Mouse (Mus musculus) brain, embryonic 14.5 days (tissue): ENCODE results near the gene Card11. TPM values are rescaled to one million over a fixed set of nuclear protein-coding genes. Genes with fewer than 3 reads are reported as not detected.

Experiments used
- DNase-seq: peaks from one replicate; pipeline ENCODE4 v3.0.0-alpha.2; 2011; ENCODE audit warnings: low read depth
- CTCF ChIP-seq: fragments of 200-500 bp; IDR thresholded peaks from 2 replicates; pipeline ENCODE4 v1.5.1; 2012; ENCODE audit warnings: inconsistent platforms, mild to moderate bottlenecking, moderate library complexity, borderline replicate concordance; ENCODE audit not compliant: insufficient read depth, insufficient read length; ENCODE audit errors: extremely low read depth
- POLR2A ChIP-seq: fragments of 200-500 bp; IDR thresholded peaks from 2 replicates; pipeline ENCODE4 v1.6.1; 2012; ENCODE audit warnings: mild to moderate bottlenecking, inconsistent platforms, borderline replicate concordance; ENCODE audit not compliant: poor library complexity, insufficient read depth, insufficient read length, severe bottlenecking; ENCODE audit errors: extremely low read depth
- polyA plus RNA-seq: library from polyadenylated mRNA; depleted of rRNA; stranded (reverse); fragments of >200 nt; gene quantifications from 2 replicates; pipeline ENCODE4 v1.2.3, GENCODE M21; 2012; rRNA removed

Card11 gene
- polyA plus RNA-seq, 1 experiment: 0.16 TPM

- peak; percentile 54 for DNase-seq
- TF ChIP-seq POLR2A: no peak
- no peak for TF ChIP-seq CTCF
These were observed 170.5 kb downstream of the Card11 start for GRCm38 (mm10) chr5:140829911-140830294.

- TF ChIP-seq POLR2A: no peak
- no peak for TF ChIP-seq CTCF
- DNase-seq: peak; percentile 46
These were observed 171.1 kb downstream of the Card11 start for GRCm38 (mm10) chr5:140829081-140829910.

GRCm38 (mm10) chr5:140828363-140828762 lies 172.0 kb downstream of the Card11 start:
- DNase-seq: no peak

GRCm38 (mm10) chr5:140827896-140828295 lies 172.5 kb downstream of the Card11 start:
- DNase-seq: no peak
- TF ChIP-seq CTCF (no peak), POLR2A (no peak)

More at GRCm38 (mm10) chr5:140828363-140828762, 172.0 kb downstream of the Card11 start:
- TF ChIP-seq POLR2A (no peak), CTCF (no peak)

GRCm38 (mm10) chr5:140827413-140827812 lies 173.0 kb downstream of the Card11 start:
- TF ChIP-seq POLR2A: no peak
- no peak for TF ChIP-seq CTCF
- DNase-seq: no peak

GRCm38 (mm10) chr5:140826796-140827195 lies 173.6 kb downstream of the Card11 start:
- DNase-seq: no peak

GRCm38 (mm10) chr5:140826118-140826517 lies 174.3 kb downstream of the Card11 start:
- TF ChIP-seq CTCF (no peak), POLR2A (no peak)
- DNase-seq: no peak

More at GRCm38 (mm10) chr5:140826796-140827195, 173.6 kb downstream of the Card11 start:
- no peak for TF ChIP-seq CTCF
- no peak for TF ChIP-seq POLR2A

GRCm38 (mm10) chr5:140824126-140824525 lies 176.3 kb downstream of the Card11 start:
- DNase-seq: no peak
- TF ChIP-seq POLR2A (no peak), CTCF (no peak)

GRCm38 (mm10) chr5:140823386-140823785 lies 177.0 kb downstream of the Card11 start:
- no peak for DNase-seq
- TF ChIP-seq POLR2A (no peak), CTCF (no peak)

Other genes with a start within 250 kb of the Card11 start
- 96.8 and 122 TPM in 2 replicates for gene Gna12, start 170.2 kb downstream of the Card11 start, polyA plus RNA-seq
- gene Sdk1, start 240.9 kb upstream of the Card11 start, polyA plus RNA-seq: 3.7 and 7.3 TPM in 2 replicates